Mouse (Mus musculus) heart, embryonic 14.5 days (tissue): ENCODE results near the gene P2rx1. TPM values are rescaled to one million over a fixed set of nuclear protein-coding genes. Genes with fewer than 3 reads are reported as not detected.

Experiments
- ATAC-seq: fragments of 200-750 bp; cut with Nextera tagmentation; 2 replicates; pipeline ENCODE4 v1.8.0; 2017; ENCODE audit warnings: low read depth, moderate TSS enrichment; ENCODE audit not compliant: insufficient number of reproducible peaks, insufficient read depth, low FRiP score
- H3K27ac ChIP-seq, 2 experiments: fragments of 200-500 bp in 1 of 2; fragments of 300-500 bp in 1 of 2; sonication (generic) in 1 of 2; replicated peaks in 1 of 2; 2 replicates each; pipeline ENCODE4 v1.5.1; 2012 to 2014; ENCODE audit warnings: low read depth in 2 of 2, low read length in 2 of 2, control low read depth in 1 of 2, mild to moderate bottlenecking in 1 of 2, mixed read lengths in 1 of 2; ENCODE audit not compliant: control insufficient read depth in 1 of 2, insufficient read depth in 1 of 2
- H3K27me3 ChIP-seq: fragments of 300-500 bp; sonication (generic); 2 replicates; pipeline ENCODE4 v1.6.1; 2014; ENCODE audit warnings: mild to moderate bottlenecking, low read length, control low read depth; ENCODE audit not compliant: control insufficient read depth, insufficient read depth
- H3K36me3 ChIP-seq: fragments of 300-500 bp; sonication (generic); 2 replicates; pipeline ENCODE4 v1.6.1; 2014; ENCODE audit warnings: mild to moderate bottlenecking, control low read depth, low read length, mixed read lengths; ENCODE audit not compliant: control insufficient read depth, insufficient read depth
- H3K4me1 ChIP-seq, 2 experiments: fragments of 200-500 bp in 1 of 2; fragments of 300-500 bp in 1 of 2; sonication (generic) in 1 of 2; 2 replicates each; pipeline ENCODE4 v1.6.1; 2012 to 2014; ENCODE audit warnings: low read length in 2 of 2, control low read depth in 1 of 2, mixed read lengths in 1 of 2; ENCODE audit not compliant: control insufficient read depth in 2 of 2, insufficient read depth in 2 of 2
- H3K4me2 ChIP-seq: fragments of 300-500 bp; sonication (generic); 2 replicates; pipeline ENCODE4 v1.6.1; 2014; ENCODE audit warnings: mild to moderate bottlenecking, low read length
- H3K4me3 ChIP-seq, 2 experiments: fragments of 200-500 bp in 1 of 2; fragments of 300-500 bp in 1 of 2; sonication (generic) in 1 of 2; 2 replicates each; pipeline ENCODE4 v1.5.1; 2012 to 2014; ENCODE audit warnings: low read length in 2 of 2, mild to moderate bottlenecking in 2 of 2, control low read depth in 1 of 2, low read depth in 1 of 2, moderate library complexity in 1 of 2; ENCODE audit not compliant: control insufficient read depth in 1 of 2, insufficient read depth in 1 of 2
- H3K9ac ChIP-seq: fragments of 300-500 bp; sonication (generic); 2 replicates; pipeline ENCODE4 v1.6.1; 2014; ENCODE audit warnings: mild to moderate bottlenecking, low read length
- H3K9me3 ChIP-seq: fragments of 300-500 bp; sonication (generic); 2 replicates; pipeline ENCODE4 v1.6.1; 2016; ENCODE audit warnings: low read length, control low read depth; ENCODE audit not compliant: control insufficient read depth
- WGBS: fragments of 180-500 bp; shearing (Covaris S2); extraction: QIAGEN DNeasy Blood & Tissue Kit; methylation state at CpG from one replicate; pipeline ENCODE4 v1.1.7; 2014; 5-methylcytosine and 5-hydroxymethylcytosine counted together
- polyA plus RNA-seq: library from polyadenylated mRNA; unstranded; fragments of >200 nt; fragmentation: Nextera tagmentation; extraction: Ambion mirVana; gene quantifications from 2 replicates; pipeline ENCODE4 v1.2.1, GENCODE M21; 2014

The P2rx1 gene
- polyA plus RNA-seq, 1 experiment from 2014 or later, result 1.4 TPM

DNA sequence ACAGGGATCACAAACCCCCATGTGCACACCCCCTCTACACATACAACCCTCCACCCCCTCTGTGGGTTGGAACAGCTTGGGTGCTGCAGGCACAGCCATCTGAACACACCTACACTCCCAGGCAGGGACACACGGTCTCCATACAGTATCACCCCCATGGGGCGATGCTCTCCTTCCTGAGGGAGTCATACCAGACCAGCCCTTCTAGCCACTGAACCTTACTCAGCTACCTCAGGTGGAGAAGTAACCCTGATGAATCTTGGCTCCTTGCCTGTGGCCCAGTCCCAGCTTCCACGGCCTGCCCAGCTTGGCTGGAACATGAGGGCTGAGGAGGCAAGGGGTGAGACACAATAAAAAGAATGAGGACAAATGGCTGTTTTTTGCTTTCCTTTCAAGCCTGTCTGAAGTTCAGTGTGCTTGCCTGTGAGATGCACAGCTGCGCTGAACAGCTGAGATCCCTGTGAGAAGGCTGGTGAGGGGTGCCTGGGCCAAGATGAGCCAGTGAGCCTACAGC, 16.0 kb downstream of the P2rx1 start:
- Histone ChIP-seq H3K27me3 (peaks cover 39% of the 10 kb centered on the region), H3K4me1 (peaks cover 10 to 18% of the 10 kb centered on the region in 2 experiments; a peak in 2 of 4 replicates), H3K36me3 (no peaks in the 10 kb centered on the region), H3K4me2 (no peak overlapping the region), H3K27ac (no peak overlapping the region), H3K4me3 (no peak overlapping the region), H3K9me3 (no peaks in the 10 kb centered on the region), H3K9ac (no peak overlapping the region)
- 84% methylated on average over 4 of the region's 4 CpGs for WGBS
- ATAC-seq, result no peak

DNA sequence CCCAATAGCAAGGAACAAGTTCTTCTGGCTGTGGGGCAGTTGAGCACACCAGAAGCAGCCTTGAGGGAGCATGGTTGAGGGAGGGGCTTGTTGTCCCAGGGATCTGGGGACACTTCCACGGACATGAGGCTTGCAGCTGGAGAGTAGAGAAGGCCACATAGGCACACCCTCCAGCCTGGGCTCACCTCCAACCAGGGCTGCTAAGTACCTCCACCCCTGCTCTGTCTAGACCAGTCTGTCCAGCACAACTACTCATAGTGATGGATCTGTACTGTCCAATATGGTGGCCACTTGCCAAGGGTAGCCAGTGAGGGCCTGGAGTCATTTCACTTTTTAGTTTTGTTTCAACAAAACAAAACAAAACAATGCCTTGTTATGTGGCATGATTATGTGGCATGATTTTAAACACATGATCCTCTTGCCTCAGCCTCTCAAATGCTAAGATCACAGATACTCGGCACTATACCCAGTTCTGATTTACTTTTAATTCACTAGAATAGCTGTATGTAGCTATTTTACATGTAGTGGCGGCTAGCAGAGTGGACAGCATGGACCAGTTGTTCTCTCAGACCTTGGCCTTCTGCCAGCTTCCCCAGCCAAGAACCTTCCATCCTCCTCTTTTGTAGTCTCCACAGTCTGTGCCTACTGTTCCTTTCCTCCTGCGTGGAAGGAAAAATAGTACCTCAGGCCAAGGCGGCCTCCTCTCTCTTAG, 16.6 kb downstream of the P2rx1 start:
- H3K4me1 ChIP-seq, result peaks cover 10 to 18% of the 10 kb centered on the region in 2 experiments; a peak in 2 of 4 replicates
- H3K4me2 ChIP-seq, result no peak overlapping the region
- H3K9me3 ChIP-seq, result no peaks in the 10 kb centered on the region
- no peak for ATAC-seq
- H3K9ac ChIP-seq, result no peak overlapping the region
- H3K27me3 ChIP-seq, result peaks cover 42% of the 10 kb centered on the region
- 62% methylated on average over 5 of the region's 5 CpGs for WGBS
- no peak overlapping the region for H3K4me3 ChIP-seq
- H3K27ac ChIP-seq, result no peak overlapping the region
- no peaks in the 10 kb centered on the region for H3K36me3 ChIP-seq

DNA sequence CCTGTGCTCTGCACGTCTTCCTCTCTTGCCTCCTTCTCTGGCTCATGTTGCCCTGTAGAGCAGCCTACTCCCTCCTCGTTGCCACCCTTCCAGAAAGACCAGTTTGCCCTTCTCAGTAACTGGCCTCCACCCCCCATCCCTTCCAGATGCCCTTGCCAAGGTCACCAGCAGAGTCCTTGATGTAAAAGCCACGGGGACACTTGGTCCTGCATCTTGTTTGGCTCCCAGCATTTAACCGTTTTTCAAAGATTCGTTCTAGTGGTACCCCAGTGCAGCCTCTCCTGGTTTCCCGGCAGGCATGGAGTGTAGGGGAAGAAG, 17.2 kb downstream of the P2rx1 start:
- no peak overlapping the region for H3K4me2 ChIP-seq
- H3K9me3 ChIP-seq, result no peaks in the 10 kb centered on the region
- no peaks in the 10 kb centered on the region for H3K36me3 ChIP-seq
- 71% methylated on average over 6 of the region's 6 CpGs for WGBS
- H3K4me1 ChIP-seq, result peaks cover 10 to 18% of the 10 kb centered on the region in 2 experiments; a peak in 2 of 4 replicates
- peaks cover 47% of the 10 kb centered on the region for H3K27me3 ChIP-seq
- ATAC-seq, result no peak
- no peak overlapping the region for H3K27ac ChIP-seq
- H3K9ac ChIP-seq, result no peak overlapping the region
- H3K4me3 ChIP-seq, result no peak overlapping the region

DNA sequence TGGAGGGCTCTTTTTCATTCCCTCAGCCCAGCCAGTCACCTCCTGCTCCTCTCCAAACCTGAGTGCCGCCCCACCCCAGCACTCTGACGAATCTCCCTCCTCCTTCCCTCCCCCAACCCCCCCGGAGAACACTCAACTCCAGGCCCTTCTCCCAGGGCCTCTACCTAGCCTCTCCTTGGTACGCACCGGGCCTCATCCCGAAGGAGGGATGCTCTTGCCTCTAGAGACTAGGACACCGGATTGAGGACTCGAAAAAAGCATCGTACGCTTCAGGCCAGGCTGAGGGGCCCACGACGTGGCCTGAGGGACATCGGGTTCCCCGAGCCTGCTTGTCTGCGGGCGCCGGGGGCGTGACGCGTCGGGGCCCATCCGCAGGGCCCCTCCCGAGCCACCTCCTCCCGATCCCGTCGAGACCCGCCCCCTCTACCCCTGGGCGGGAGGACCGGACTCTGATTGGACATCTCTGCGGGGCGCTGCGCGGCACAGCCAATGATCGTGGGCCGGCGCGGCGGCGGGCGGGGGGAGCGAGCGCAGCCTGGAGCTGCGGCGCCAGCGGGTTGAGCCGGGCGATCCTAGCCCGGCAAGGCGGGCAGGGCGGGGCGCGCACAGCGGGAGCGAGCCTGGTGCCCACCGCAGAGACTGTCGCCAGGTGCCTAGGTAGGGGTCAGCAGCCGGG, 19.7 kb downstream of the P2rx1 start, which contains the start of gene Camkk1:
Gene Camkk1 (plus strand): TSS at position 538 of the 676 bp plus-strand sequence.
- 1% methylated on average over 54 of the region's 57 CpGs for WGBS
- Histone ChIP-seq H3K27me3 (peaks cover 54% of the 10 kb centered on the region), H3K27ac (no peak within 1 kb of the TSS)

DNA sequence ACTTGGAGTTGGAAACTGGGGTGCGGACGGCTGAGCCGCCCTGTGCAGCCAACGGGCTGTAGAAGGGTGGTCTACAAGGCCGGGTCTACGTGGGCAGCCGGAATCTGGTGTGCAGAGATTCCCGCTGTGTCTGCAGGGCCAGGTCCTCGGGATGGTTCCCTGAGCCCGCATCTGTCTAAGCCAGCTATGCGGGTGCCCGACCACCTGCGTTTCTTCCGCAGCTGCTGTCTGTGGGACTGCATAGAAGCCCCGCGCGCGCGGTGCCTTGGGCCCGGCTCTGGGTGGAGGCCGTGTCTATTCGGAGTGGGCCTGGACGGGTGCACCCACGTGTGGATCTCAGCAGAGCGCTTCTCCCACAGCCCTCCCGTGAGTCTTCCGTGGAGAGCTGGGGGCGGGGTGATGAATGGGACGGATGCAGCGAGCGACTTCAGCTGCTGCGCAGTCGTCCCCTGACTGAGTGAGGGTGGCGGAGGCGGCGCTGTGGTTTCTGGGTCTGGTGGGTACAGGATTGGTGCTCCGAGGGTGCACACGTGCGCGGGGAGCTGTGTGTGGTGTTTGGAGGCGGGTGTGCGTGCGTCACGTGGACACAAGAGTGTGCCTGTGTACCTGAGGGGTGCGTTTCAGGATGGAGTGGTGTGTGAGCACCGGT, 20.4 kb downstream of the P2rx1 start:
- H3K36me3 ChIP-seq, result no peaks in the 10 kb centered on the region
- no peak overlapping the region for H3K27ac ChIP-seq
- WGBS, result 1% methylated on average over 44 of the region's 46 CpGs
- H3K4me3 ChIP-seq, result peak overlapping the region; percentile 65
- H3K4me2 ChIP-seq, result peak overlapping the region; percentile 100
- peak overlapping the region; percentile 73 for H3K9ac ChIP-seq
- H3K9me3 ChIP-seq, result no peaks in the 10 kb centered on the region
- no peak for ATAC-seq
- peaks cover 16 to 22% of the 10 kb centered on the region in 2 experiments for H3K4me1 ChIP-seq
- H3K27me3 ChIP-seq, result peaks cover 54% of the 10 kb centered on the region

More for the DNA sequence above, 19.7 kb downstream of the P2rx1 start, which contains the start of gene Camkk1:
- Histone ChIP-seq H3K9ac (peak within 1 kb of the TSS; percentile 73), H3K4me1 (peaks cover 10 to 18% of the 10 kb centered on the region in 2 experiments; a peak in 2 of 4 replicates), H3K36me3 (no peaks in the 10 kb centered on the region), H3K9me3 (no peaks in the 10 kb centered on the region), H3K4me3 (peak within 1 kb of the TSS; percentile 65), H3K4me2 (peak within 1 kb of the TSS; percentile 100)
- peak; percentile 91 for ATAC-seq

DNA sequence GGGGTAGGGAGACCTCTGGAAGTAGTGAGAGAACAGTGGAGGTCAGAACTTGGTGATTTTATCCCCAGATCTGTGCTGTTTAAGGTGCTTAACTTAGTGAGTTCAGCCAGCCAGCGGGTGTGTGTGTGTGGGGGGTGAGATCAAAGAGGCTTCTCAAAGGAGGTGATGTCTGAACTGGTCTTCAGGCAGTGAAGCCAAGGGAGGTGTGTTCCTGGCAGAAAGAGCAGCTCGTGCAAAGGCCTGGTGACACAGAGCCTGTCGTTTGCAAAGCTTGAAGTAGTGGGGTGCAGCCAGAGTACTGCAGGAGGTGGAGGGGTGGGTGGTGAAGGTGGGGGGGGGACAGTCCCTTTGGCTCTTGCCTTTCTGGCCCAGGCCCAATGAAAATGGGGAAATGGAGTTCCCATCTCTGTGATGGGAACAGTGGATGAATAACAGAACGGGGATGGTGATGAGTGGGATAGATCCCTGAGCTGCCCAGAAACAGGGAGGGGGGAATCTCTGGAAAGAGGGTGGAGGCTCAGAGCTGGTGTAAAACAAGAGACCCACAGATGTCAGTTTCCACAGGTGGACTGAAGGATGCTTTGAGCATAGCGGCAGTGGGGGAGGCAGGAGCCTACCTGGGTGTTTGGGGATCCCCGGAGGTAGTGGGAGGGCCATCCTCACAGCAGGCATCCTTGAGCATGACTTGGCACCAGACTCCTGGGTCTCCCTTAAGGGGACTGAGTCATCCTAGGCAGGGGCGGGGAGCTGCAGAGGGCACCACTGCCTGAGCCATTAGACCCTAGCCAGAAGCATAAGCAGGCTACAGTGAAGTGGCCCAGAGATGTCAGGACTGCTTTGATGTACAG, 22.3 kb downstream of the P2rx1 start:
- no peak overlapping the region for H3K27ac ChIP-seq
- H3K9me3 ChIP-seq, result no peaks in the 10 kb centered on the region
- no peak overlapping the region for H3K4me3 ChIP-seq
- 63% methylated on average over 7 of the region's 7 CpGs for WGBS
- H3K4me2 ChIP-seq, result no peak overlapping the region
- peaks cover 54% of the 10 kb centered on the region for H3K27me3 ChIP-seq
- no peaks in the 10 kb centered on the region for H3K36me3 ChIP-seq
- no peak for ATAC-seq
- H3K4me1 ChIP-seq, result peaks cover 21 to 23% of the 10 kb centered on the region in 2 experiments
- no peak overlapping the region for H3K9ac ChIP-seq

DNA sequence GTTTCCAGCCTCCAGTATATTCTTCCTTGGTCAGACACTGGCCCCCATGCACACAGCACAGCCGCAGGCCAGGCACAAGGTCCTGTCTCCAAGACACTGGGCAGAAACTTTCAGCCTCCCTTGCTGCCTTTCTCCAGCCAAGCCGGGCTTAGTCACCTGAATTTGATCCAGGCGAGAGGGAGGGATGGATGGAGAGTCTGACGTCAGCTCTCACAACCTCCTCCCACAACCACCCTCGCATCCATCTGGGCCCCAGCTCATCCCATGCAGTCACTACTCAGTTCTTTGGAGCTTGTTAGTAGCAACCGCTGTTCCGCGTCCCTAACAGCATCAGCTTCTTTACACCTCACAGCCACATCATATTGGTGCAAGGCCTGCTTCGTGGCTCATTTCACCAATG, 24.2 kb downstream of the P2rx1 start:
- H3K4me1 ChIP-seq, result peaks cover 28 to 29% of the 10 kb centered on the region in 2 experiments
- no peaks in the 10 kb centered on the region for H3K36me3 ChIP-seq
- H3K4me3 ChIP-seq, result no peak overlapping the region
- H3K4me2 ChIP-seq, result no peak overlapping the region
- no peak overlapping the region for H3K9ac ChIP-seq
- H3K27me3 ChIP-seq, result peaks cover 38% of the 10 kb centered on the region
- ATAC-seq, result no peak
- H3K9me3 ChIP-seq, result no peaks in the 10 kb centered on the region
- no peak overlapping the region for H3K27ac ChIP-seq
- WGBS, result 57% methylated on average over 9 of the region's 9 CpGs
